Mouse (Mus musculus): ENCODE measurements at regions not wholly inside any gene's neighbourhood (a gene's known extent, or its start where the extent isn't known, plus 50 kb on each side); places are given as distances from the start of the nearest gene placed in this dataset.

GRCm38 (mm10) chr2:17290709-17291108 lies 440.6 kb downstream of the Nebl start:
- DNase-seq (ENCODE audit: inconsistent ontology term): no peak

GRCm38 (mm10) chr2:17287598-17287997 lies 443.7 kb downstream of the Nebl start:
- no peak for DNase-seq (ENCODE audit: inconsistent ontology term)

- DNase-seq (ENCODE audit: inconsistent ontology term): peak; percentile 78
These were observed 481.3 kb downstream of the Nebl start for GRCm38 (mm10) chr2:17249960-17250359.

- peak; percentile 89 for DNase-seq (ENCODE audit: inconsistent ontology term)
These were observed 485.4 kb downstream of the Nebl start for GRCm38 (mm10) chr2:17245821-17246220.

- DNase-seq (ENCODE audit: inconsistent ontology term): no peak
These were observed 515.7 kb downstream of the Nebl start for GRCm38 (mm10) chr2:17215607-17216006.

GRCm38 (mm10) chr2:17214881-17215280 lies 516.4 kb downstream of the Nebl start:
- DNase-seq (ENCODE audit: inconsistent ontology term): no peak

- DNase-seq (ENCODE audit: inconsistent ontology term): no peak
These were observed 518.7 kb downstream of the Nebl start for GRCm38 (mm10) chr2:17212566-17212965.

- DNase-seq (ENCODE audit: inconsistent ontology term): no peak
These were observed 520.2 kb downstream of the Nebl start for GRCm38 (mm10) chr2:17211105-17211504.

- no peak for DNase-seq (ENCODE audit: inconsistent ontology term)
These were observed 537.7 kb downstream of the Nebl start for GRCm38 (mm10) chr2:17193611-17194010.

GRCm38 (mm10) chr2:17189169-17189568 lies 542.1 kb downstream of the Nebl start:
- no peak for DNase-seq (ENCODE audit: inconsistent ontology term)

- no peak for DNase-seq (ENCODE audit: inconsistent ontology term)
These were observed 543.4 kb downstream of the Nebl start for GRCm38 (mm10) chr2:17187822-17188221.

- DNase-seq (ENCODE audit: inconsistent ontology term): no peak
These were observed 547.6 kb downstream of the Nebl start for GRCm38 (mm10) chr2:17183696-17184095.

- no peak for DNase-seq (ENCODE audit: inconsistent ontology term)
These were observed 549.7 kb downstream of the Nebl start for GRCm38 (mm10) chr2:17181597-17181996.

GRCm38 (mm10) chr2:17168896-17169295 lies 562.4 kb downstream of the Nebl start:
- no peak for DNase-seq (ENCODE audit: inconsistent ontology term)

- DNase-seq (ENCODE audit: inconsistent ontology term): no peak
These were observed 566.2 kb downstream of the Nebl start for GRCm38 (mm10) chr2:17165016-17165415.

- DNase-seq (ENCODE audit: inconsistent ontology term): peak; percentile 62
These were observed 572.8 kb downstream of the Nebl start for GRCm38 (mm10) chr2:17158463-17158862.

GRCm38 (mm10) chr2:17157336-17157735 lies 573.9 kb downstream of the Nebl start:
- no peak for DNase-seq (ENCODE audit: inconsistent ontology term)

- no peak for DNase-seq (ENCODE audit: inconsistent ontology term)
These were observed 575.7 kb downstream of the Nebl start for GRCm38 (mm10) chr2:17155596-17155995.

- DNase-seq (ENCODE audit: inconsistent ontology term): no peak
These were observed 607.6 kb downstream of the Nebl start for GRCm38 (mm10) chr2:17123626-17124025.

- DNase-seq (ENCODE audit: inconsistent ontology term): no peak
These were observed 614.0 kb downstream of the Nebl start for GRCm38 (mm10) chr2:17117292-17117691.

- no peak for DNase-seq (ENCODE audit: inconsistent ontology term)
These were observed 620.1 kb downstream of the Nebl start for GRCm38 (mm10) chr2:17111177-17111576.

GRCm38 (mm10) chr2:17101161-17101560 lies 630.1 kb downstream of the Nebl start:
- no peak for DNase-seq (ENCODE audit: inconsistent ontology term)

GRCm38 (mm10) chr2:17097546-17097945 lies 633.7 kb downstream of the Nebl start:
- DNase-seq (ENCODE audit: inconsistent ontology term): no peak

- no peak for DNase-seq (ENCODE audit: inconsistent ontology term)
These were observed 639.8 kb downstream of the Nebl start for GRCm38 (mm10) chr2:17091454-17091853.

- peak; percentile 71 for DNase-seq (ENCODE audit: inconsistent ontology term)
These were observed 650.0 kb downstream of the Nebl start for GRCm38 (mm10) chr2:17081266-17081665.

Measured in Muller cell, postnatal 12 days (primary cell).